Mouse (Mus musculus) bone marrow, adult 2 months (tissue): ENCODE data around the gene Elf2.

Source experiments
- CTCF ChIP-seq: fragments of 200-500 bp; IDR thresholded peaks from 2 replicates; pipeline ENCODE4 v1.5.1; 2011; ENCODE audit warnings: low read length, control low read depth; ENCODE audit not compliant: control insufficient read depth, insufficient read depth
- POLR2A ChIP-seq: fragments of 200-500 bp; IDR thresholded peaks from 2 replicates; pipeline ENCODE4 v1.6.1; 2011; ENCODE audit warnings: low read depth, mild to moderate bottlenecking, control low read depth, low read length, borderline replicate concordance; ENCODE audit not compliant: control insufficient read depth

GRCm38 (mm10) chr3:51203906-51204305, 136.6 kb downstream of the Elf2 start:
- TF ChIP-seq CTCF (no peak), POLR2A (no peak)
